Mouse (Mus musculus): ENCODE results near the gene Susd6. TPM values are rescaled to one million over a fixed set of nuclear protein-coding genes. Genes with fewer than 3 reads are reported as not detected.

Susd6 gene
- total and polyA plus RNA-seq, 3 experiments: 29.6 to 135 (median 66.6) TPM

- Histone ChIP-seq H3K4me3 (ENCODE audit: low read depth, low read length) (no peak overlapping the region), H3K4me1 (ENCODE audit: insufficient read depth, low read depth, low read length) (peaks cover 3% of the 10 kb centered on the region; the same call in 1 of the 2 replicates), H3K36me3 (replicated peaks) (no peaks in the 10 kb centered on the region), H3K27me3 (ENCODE audit: insufficient read depth, low read length) (peaks cover 24% of the 10 kb centered on the region), H3K9me3 (replicated peaks) (no peaks in the 10 kb centered on the region)
- no peak for ATAC-seq (ENCODE audit: extremely low read depth, insufficient number of reproducible peaks, low FRiP score, poor library complexity, severe bottlenecking)
- DNase-seq (ENCODE audit: low spot score): no peak
- TF ChIP-seq GATA1 (IDR thresholded peaks at IDR 0.05; ENCODE audit: borderline replicate concordance, low read length): no peak
- TF ChIP-seq TAL1 (conservative IDR thresholded peaks at IDR 0.05; ENCODE audit: low read depth, low read length): no peak
- TF ChIP-seq POLR2AphosphoS5 (IDR thresholded peaks at IDR 0.05; ENCODE audit: insufficient replicate concordance, low read depth, low read length): no peak
- TF ChIP-seq GATA2 (IDR thresholded peaks at IDR 0.05; ENCODE audit: borderline replicate concordance, low read depth, low read length): no peak
- TF ChIP-seq CTCF (IDR thresholded peaks at IDR 0.05; ENCODE audit: low read depth, low read length): no peak
These were observed 136.2 kb downstream of the Susd6 start for GRCm38 (mm10) chr12:80926550-80926949.

- peaks cover 3% of the 10 kb centered on the region; the same call in 1 of the 2 replicates for H3K4me1 ChIP-seq (ENCODE audit: insufficient read depth, low read depth, low read length)
- no peak for TF ChIP-seq CTCF (IDR thresholded peaks at IDR 0.05; ENCODE audit: low read depth, low read length)
- no peak for TF ChIP-seq GATA2 (IDR thresholded peaks at IDR 0.05; ENCODE audit: borderline replicate concordance, low read depth, low read length)
- no peak for ATAC-seq (ENCODE audit: extremely low read depth, insufficient number of reproducible peaks, low FRiP score, poor library complexity, severe bottlenecking)
These were observed 137.2 kb downstream of the Susd6 start for GRCm38 (mm10) chr12:80927518-80927917.

GRCm38 (mm10) chr12:80928881-80929280, 138.6 kb downstream of the Susd6 start:
- Histone ChIP-seq H3K27me3 (ENCODE audit: insufficient read depth, low read length) (peaks cover 21% of the 10 kb centered on the region), H3K36me3 (replicated peaks) (no peaks in the 10 kb centered on the region), H3K9me3 (replicated peaks) (no peaks in the 10 kb centered on the region), H3K4me3 (ENCODE audit: low read depth, low read length) (no peak overlapping the region), H3K4me1 (ENCODE audit: insufficient read depth, low read depth, low read length) (no peaks in the 10 kb centered on the region)
- DNase-seq (ENCODE audit: low spot score) (no peak), ATAC-seq (ENCODE audit: extremely low read depth, insufficient number of reproducible peaks, low FRiP score, poor library complexity, severe bottlenecking) (no peak)
- no peak for TF ChIP-seq GATA1 (IDR thresholded peaks at IDR 0.05; ENCODE audit: borderline replicate concordance, low read length)

More at GRCm38 (mm10) chr12:80927518-80927917, 137.2 kb downstream of the Susd6 start:
- Histone ChIP-seq H3K27me3 (ENCODE audit: insufficient read depth, low read length) (peaks cover 26% of the 10 kb centered on the region), H3K9me3 (replicated peaks) (no peaks in the 10 kb centered on the region), H3K4me3 (ENCODE audit: low read depth, low read length) (no peak overlapping the region), H3K36me3 (replicated peaks) (no peaks in the 10 kb centered on the region)
- no peak for DNase-seq (ENCODE audit: low spot score)

GRCm38 (mm10) chr12:80930141-80930540, 139.8 kb downstream of the Susd6 start:
- ATAC-seq (ENCODE audit: extremely low read depth, insufficient number of reproducible peaks, low FRiP score, poor library complexity, severe bottlenecking) (no peak), DNase-seq (ENCODE audit: low spot score) (no peak)
- H3K4me1 ChIP-seq (ENCODE audit: insufficient read depth, low read depth, low read length): no peaks in the 10 kb centered on the region
- no peak overlapping the region for H3K4me3 ChIP-seq (ENCODE audit: low read depth, low read length)
- H3K9me3 ChIP-seq (replicated peaks): no peaks in the 10 kb centered on the region
- no peak for TF ChIP-seq CTCF (IDR thresholded peaks at IDR 0.05; ENCODE audit: low read depth, low read length)
- TF ChIP-seq GATA2 (IDR thresholded peaks at IDR 0.05; ENCODE audit: borderline replicate concordance, low read depth, low read length): no peak
- peaks cover 19% of the 10 kb centered on the region for H3K27me3 ChIP-seq (ENCODE audit: insufficient read depth, low read length)
- no peaks in the 10 kb centered on the region for H3K36me3 ChIP-seq (replicated peaks)

Other genes with a start within 250 kb of the Susd6 start
- gene Slc39a9, start 146.6 kb upstream of the Susd6 start, total RNA-seq (2014; fragmentation: Nextera tagmentation): 55.5 and 58.1 TPM in 2 replicates
- 17.9 and 22.5 TPM in 2 replicates for gene Slc39a9, start 146.6 kb upstream of the Susd6 start, total RNA-seq (2017)
- gene Slc39a9, start 146.6 kb upstream of the Susd6 start, polyA plus RNA-seq (2012): 15.3 and 19.0 TPM in 2 replicates
- 121 and 208 TPM in 2 replicates for gene Erh, start 146.2 kb upstream of the Susd6 start, total RNA-seq (2014; fragmentation: Nextera tagmentation)
- gene Erh, start 146.2 kb upstream of the Susd6 start, total RNA-seq (2017): 207 and 279 TPM in 2 replicates
- 43.7 and 74.3 TPM in 2 replicates for gene Erh, start 146.2 kb upstream of the Susd6 start, polyA plus RNA-seq (2012)
- not detected in 2 replicates for gene Plekhd1, start 97.9 kb upstream of the Susd6 start, total RNA-seq (2014; fragmentation: Nextera tagmentation)
- gene Plekhd1, start 97.9 kb upstream of the Susd6 start, total RNA-seq (2017): 0.16 and 0.29 TPM in 2 replicates
- gene Plekhd1, start 97.9 kb upstream of the Susd6 start, polyA plus RNA-seq (2012): not detected in 2 replicates
- gene Ccdc177, start 29.8 kb upstream of the Susd6 start, total RNA-seq (2014; fragmentation: Nextera tagmentation): not detected in 2 replicates
- gene Ccdc177, start 29.8 kb upstream of the Susd6 start, total RNA-seq (2017): 0.06 and 0.11 TPM in 2 replicates
- not detected in 2 replicates for gene Ccdc177, start 29.8 kb upstream of the Susd6 start, polyA plus RNA-seq (2012)
- gene Srsf5, start 155.0 kb downstream of the Susd6 start, total RNA-seq (2014; fragmentation: Nextera tagmentation): 655 and 656 TPM in 2 replicates
- 895 and 1,080 TPM in 2 replicates for gene Srsf5, start 155.0 kb downstream of the Susd6 start, total RNA-seq (2017)
- 111 and 297 TPM in 2 replicates for gene Srsf5, start 155.0 kb downstream of the Susd6 start, polyA plus RNA-seq (2012)
- not detected in 2 replicates for gene Slc10a1, start 178.2 kb downstream of the Susd6 start, total RNA-seq (2014; fragmentation: Nextera tagmentation)
- gene Slc10a1, start 178.2 kb downstream of the Susd6 start, total RNA-seq (2017): 0.44 and 0.52 TPM in 2 replicates
- not detected in 2 replicates for gene Slc10a1, start 178.2 kb downstream of the Susd6 start, polyA plus RNA-seq (2012)
- gene Smoc1, start 236.3 kb downstream of the Susd6 start, total RNA-seq (2014; fragmentation: Nextera tagmentation): 33.8 and 36.3 TPM in 2 replicates
- gene Smoc1, start 236.3 kb downstream of the Susd6 start, total RNA-seq (2017): 28.1 and 28.3 TPM in 2 replicates
- gene Smoc1, start 236.3 kb downstream of the Susd6 start, polyA plus RNA-seq (2012): 7.4 and 10.6 TPM in 2 replicates

All from G1E (cell line).